Mouse (Mus musculus) adrenal gland, postnatal 25 days (tissue): ENCODE measurements around the gene Rufy1. TPM values are rescaled to one million over a fixed set of nuclear protein-coding genes. Genes with fewer than 3 reads are reported as not detected.

Source experiments
- DNase-seq: peaks from one replicate; pipeline ENCODE4 v3.0.0; 2021; ENCODE audit warnings: mixed read lengths
- microRNA-seq, 2 experiments: library from miRNA; unstranded; fragments of <30 nt; microRNA quantifications; one replicate each; pipeline ENCODE4 v1.2.0; 2021
- total RNA-seq: library from RNA; stranded (reverse); gene quantifications from 2 replicates; pipeline ENCODE4 v1.2.3, GENCODE M21; 2021

The Rufy1 gene
- total RNA-seq, 1 experiment from 2014 or later = 41.8 TPM

DNA sequence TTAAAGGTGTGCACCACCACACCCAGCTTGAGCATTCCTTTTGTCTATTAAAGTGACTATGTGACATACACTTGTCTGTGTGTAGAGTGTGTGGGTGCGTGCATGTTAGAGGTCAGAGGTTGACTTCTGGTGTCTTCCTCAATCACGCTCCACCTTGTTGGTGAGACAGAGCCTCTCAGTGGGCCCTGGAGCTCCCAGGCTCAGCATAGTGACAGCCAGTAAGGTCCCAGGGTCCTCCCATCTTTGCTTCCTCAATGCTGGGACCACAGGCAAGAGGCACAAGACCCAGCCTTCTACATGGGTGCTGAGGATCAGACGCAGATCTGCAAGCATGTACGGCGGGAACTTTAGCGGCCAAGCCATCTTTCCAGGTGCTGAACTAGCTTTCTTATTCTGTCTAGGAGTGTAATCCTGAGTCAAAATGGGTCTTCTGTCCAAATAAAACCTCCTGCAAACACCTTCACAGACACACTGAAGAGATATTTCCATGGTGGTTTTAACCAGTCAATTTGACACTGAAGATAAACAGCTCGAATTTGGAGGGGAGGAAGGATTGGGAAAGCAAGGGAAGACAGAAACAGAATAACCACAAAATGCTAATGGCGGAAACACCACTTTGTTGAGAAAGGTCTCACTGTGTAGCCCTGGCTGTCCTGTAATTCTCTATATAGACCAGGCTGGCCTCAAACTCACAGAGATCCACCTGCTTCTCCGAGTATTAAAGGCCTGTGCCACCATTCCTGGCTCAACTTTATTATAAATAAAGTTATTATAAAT lies 84.5 kb downstream of the Rufy1 start:
- no peak for DNase-seq

DNA sequence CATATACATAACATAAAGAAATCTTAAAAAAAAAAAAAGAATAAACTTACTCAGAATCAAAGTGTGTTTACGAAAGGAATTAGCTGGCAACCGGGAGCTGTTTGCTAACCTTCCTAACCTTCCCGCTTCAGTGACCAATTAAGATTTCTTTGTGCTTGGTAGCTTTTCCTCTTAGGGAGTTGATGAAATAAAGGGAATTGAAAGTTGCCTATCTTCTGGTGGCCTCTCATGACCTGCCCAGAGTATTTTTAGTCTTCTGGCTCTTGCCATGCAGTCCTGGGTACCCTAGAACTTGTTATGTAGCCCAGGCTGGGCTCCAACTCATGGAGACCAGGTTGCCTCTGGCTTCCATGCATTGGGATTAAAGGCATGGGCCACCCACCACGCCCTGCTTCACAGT lies 85.4 kb downstream of the Rufy1 start:
- no peak for DNase-seq

Small RNA genes lying within 50 kb of the gene (microRNA-seq; reads per million reads assigned to microRNA genes)
- gene Mir804 = 0 reads per million in 2 experiments

Other genes with a start within 250 kb of the Rufy1 start
- 784 and 1,020 TPM in 2 replicates for gene Sqstm1, start 220.3 kb downstream of the Rufy1 start, total RNA-seq
- 138 and 161 TPM in 2 replicates for gene Mgat4b, start 220.2 kb downstream of the Rufy1 start, total RNA-seq
- gene Ltc4s, start 192.5 kb downstream of the Rufy1 start, total RNA-seq = 6.2 and 7.5 TPM in 2 replicates
- 28.4 and 29.5 TPM in 2 replicates for gene Maml1, start 138.8 kb downstream of the Rufy1 start, total RNA-seq
- gene Canx, start 105.5 kb downstream of the Rufy1 start, total RNA-seq = 362 and 433 TPM in 2 replicates
- not detected in 2 replicates for gene Cby3, start 76.7 kb downstream of the Rufy1 start, total RNA-seq
- gene Hnrnph1, start 54.1 kb downstream of the Rufy1 start, total RNA-seq = 310 and 324 TPM in 2 replicates
- gene Adamts2, start 171.0 kb upstream of the Rufy1 start, total RNA-seq = 5.0 and 6.6 TPM in 2 replicates